Mouse (Mus musculus) heart, postnatal 0 days (tissue): ENCODE data around the gene St8sia2. TPM values are rescaled to one million over a fixed set of nuclear protein-coding genes. Genes with fewer than 3 reads are reported as not detected.
"Not testable (repeated sequence)": the region's sequence is repeated elsewhere in the genome, so short reads cannot be mapped to it uniquely, and the experiment has no call there.

ENCODE experiments used
- ATAC-seq: fragments of 200-750 bp; cut with Nextera tagmentation; 2 replicates; pipeline ENCODE4 v1.8.0; 2017; ENCODE audit warnings: low read depth, moderate number of reproducible peaks, moderate library complexity; ENCODE audit not compliant: insufficient read depth
- DNase-seq: peaks from one replicate; pipeline ENCODE4 v3.0.0-alpha.2; 2016; ENCODE audit warnings: low spot score
- H3K27ac ChIP-seq: fragments of 300-500 bp; sonication (generic); 2 replicates; pipeline ENCODE4 v1.5.1; 2014; ENCODE audit warnings: low read depth, mild to moderate bottlenecking
- H3K27me3 ChIP-seq: fragments of 300-500 bp; sonication (generic); 2 replicates; pipeline ENCODE4 v1.6.1; 2014; ENCODE audit warnings: low read length, mixed read lengths; ENCODE audit not compliant: control insufficient read depth, insufficient read depth
- H3K36me3 ChIP-seq: fragments of 300-500 bp; sonication (generic); replicated peaks from 2 replicates; pipeline ENCODE4 v1.6.1; 2014; ENCODE audit warnings: low read length, mixed read lengths; ENCODE audit not compliant: control insufficient read depth, insufficient read depth
- H3K4me1 ChIP-seq: fragments of 300-500 bp; sonication (generic); 2 replicates; pipeline ENCODE4 v1.6.1; 2014; ENCODE audit warnings: antibody characterized with exemption; ENCODE audit not compliant: control insufficient read depth, insufficient read depth
- H3K4me2 ChIP-seq: fragments of 300-500 bp; sonication (generic); 2 replicates; pipeline ENCODE4 v1.6.1; 2014; ENCODE audit warnings: low read depth, mild to moderate bottlenecking, low read length, moderate library complexity
- H3K4me3 ChIP-seq: fragments of 300-500 bp; sonication (generic); 2 replicates; pipeline ENCODE4 v1.5.1; 2014; ENCODE audit warnings: low read depth, low read length
- H3K9ac ChIP-seq: fragments of 300-500 bp; sonication (generic); replicated peaks from 2 replicates; pipeline ENCODE4 v1.6.1; 2014; ENCODE audit warnings: low read depth, low read length, mixed read lengths
- H3K9me3 ChIP-seq: fragments of 300-500 bp; sonication (generic); replicated peaks from 2 replicates; pipeline ENCODE4 v1.6.1; 2016; ENCODE audit warnings: low read length; ENCODE audit not compliant: control insufficient read depth
- CTCF ChIP-seq: IDR thresholded peaks from 2 replicates; pipeline ENCODE4 v1.5.1; 2016; ENCODE audit warnings: antibody characterized with exemption, control low read depth, low read depth
- EP300 ChIP-seq: IDR thresholded peaks from 2 replicates; pipeline ENCODE4 v1.6.1; 2016; ENCODE audit warnings: antibody characterized with exemption, low read depth
- WGBS: fragments of 180-500 bp; shearing (Covaris S2); extraction: QIAGEN DNeasy Blood & Tissue Kit; methylation state at CpG from one replicate; pipeline ENCODE4 v1.1.7; 2014; 5-methylcytosine and 5-hydroxymethylcytosine counted together
- polyA plus RNA-seq: library from polyadenylated mRNA; unstranded; fragments of >200 nt; fragmentation: Nextera tagmentation; extraction: Ambion mirVana; gene quantifications from 2 replicates; pipeline ENCODE4 v1.2.1, GENCODE M21; 2015
- total RNA-seq: library from RNA; depleted of rRNA; stranded (reverse); fragments of >200 nt; gene quantifications from 2 replicates; pipeline ENCODE4 v1.2.3, GENCODE M21; 2014; ENCODE audit warnings: low replicate concordance

Gene St8sia2
- total and polyA plus RNA-seq, 2 experiments from 2014 or later = 0.31 to 0.66 TPM

- H3K9me3 ChIP-seq = no peaks in the 10 kb centered on the region
- H3K27me3 ChIP-seq = peaks cover 26% of the 10 kb centered on the region
- no peaks in the 10 kb centered on the region for H3K4me1 ChIP-seq
- no peak overlapping the region for H3K4me2 ChIP-seq
- no peak overlapping the region for H3K27ac ChIP-seq
- H3K9ac ChIP-seq = no peak overlapping the region
- TF ChIP-seq EP300 (no peak), CTCF (no peak)
- no peak for DNase-seq
- no peaks in the 10 kb centered on the region for H3K36me3 ChIP-seq
- WGBS = 8% methylated on average over 9 of the region's 9 CpGs
- H3K4me3 ChIP-seq = no peak overlapping the region
- ATAC-seq = no peak
Observed at GRCm38 (mm10) chr7:74006775-74007371, 6.6 kb downstream of the St8sia2 start.

GRCm38 (mm10) chr7:74006364-74006763 lies 7.1 kb downstream of the St8sia2 start:
- TF ChIP-seq CTCF (no peak), EP300 (no peak)
- peaks cover 21% of the 10 kb centered on the region for H3K27me3 ChIP-seq
- DNase-seq (no peak), ATAC-seq (no peak)
- 0% methylated on average over 1 of the region's 1 CpGs for WGBS
- H3K4me2 ChIP-seq = no peak overlapping the region
- no peaks in the 10 kb centered on the region for H3K9me3 ChIP-seq
- H3K36me3 ChIP-seq = no peaks in the 10 kb centered on the region
- no peak overlapping the region for H3K4me3 ChIP-seq
- no peaks in the 10 kb centered on the region for H3K4me1 ChIP-seq
- H3K27ac ChIP-seq = no peak overlapping the region
- H3K9ac ChIP-seq = no peak overlapping the region

- no peaks in the 10 kb centered on the region for H3K4me1 ChIP-seq
- no peak overlapping the region for H3K4me3 ChIP-seq
- 62% methylated on average over 12 of the region's 12 CpGs for WGBS
- H3K9me3 ChIP-seq = no peaks in the 10 kb centered on the region
- H3K27ac ChIP-seq = no peak overlapping the region
- H3K27me3 ChIP-seq = peaks cover 5% of the 10 kb centered on the region; the same call in 1 of the 2 replicates
- DNase-seq = no peak
- no peak for ATAC-seq
- H3K9ac ChIP-seq = no peak overlapping the region
- no peaks in the 10 kb centered on the region for H3K36me3 ChIP-seq
- TF ChIP-seq EP300 = no peak
- no peak for TF ChIP-seq CTCF
- no peak overlapping the region for H3K4me2 ChIP-seq
Observed at GRCm38 (mm10) chr7:74000743-74001510, 12.6 kb downstream of the St8sia2 start.

- H3K27me3 ChIP-seq = no peaks in the 10 kb centered on the region
- no peak overlapping the region for H3K27ac ChIP-seq
- H3K9me3 ChIP-seq = no peaks in the 10 kb centered on the region
- TF ChIP-seq EP300 (no peak), CTCF (no peak)
- H3K4me3 ChIP-seq = no peak overlapping the region
- H3K4me2 ChIP-seq = no peak overlapping the region
- H3K36me3 ChIP-seq = no peaks in the 10 kb centered on the region
- no peak overlapping the region for H3K9ac ChIP-seq
- ATAC-seq (no peak), DNase-seq (no peak)
- 76% methylated on average over 2 of the region's 2 CpGs for WGBS
- no peaks in the 10 kb centered on the region for H3K4me1 ChIP-seq
Observed at GRCm38 (mm10) chr7:73989366-73989765, 24.1 kb downstream of the St8sia2 start.

- H3K9ac ChIP-seq, H3K36me3 ChIP-seq, H3K4me3 ChIP-seq, H3K27ac ChIP-seq, H3K4me2 ChIP-seq, H3K9me3 ChIP-seq, H3K4me1 ChIP-seq, ATAC-seq, H3K27me3 ChIP-seq, DNase-seq: not testable (repeated sequence)
- 27% methylated on average over 5 of the region's 5 CpGs for WGBS
Observed at GRCm38 (mm10) chr7:73972157-73972556, 41.3 kb downstream of the St8sia2 start.

GRCm38 (mm10) chr7:73965164-73965563 lies 48.3 kb downstream of the St8sia2 start:
- no peak overlapping the region for H3K4me3 ChIP-seq
- no peaks in the 10 kb centered on the region for H3K36me3 ChIP-seq
- H3K9ac ChIP-seq = no peak overlapping the region
- no peak for TF ChIP-seq EP300
- TF ChIP-seq CTCF = no peak
- no peaks in the 10 kb centered on the region for H3K4me1 ChIP-seq
- no peak overlapping the region for H3K27ac ChIP-seq
- no peak overlapping the region for H3K4me2 ChIP-seq
- WGBS = 85% methylated on average over 3 of the region's 3 CpGs
- no peaks in the 10 kb centered on the region for H3K9me3 ChIP-seq
- no peak for ATAC-seq
- H3K27me3 ChIP-seq = no peaks in the 10 kb centered on the region
- DNase-seq = no peak
